Mouse (Mus musculus) lung, postnatal 0 days (tissue): ENCODE measurements around the gene Col5a3. TPM values are rescaled to one million over a fixed set of nuclear protein-coding genes. Genes with fewer than 3 reads are reported as not detected.

Experiments
- ATAC-seq: fragments of 200-750 bp; cut with Nextera tagmentation; 2 replicates; pipeline ENCODE4 v1.8.0; 2017; ENCODE audit warnings: moderate library complexity
- DNase-seq: peaks from one replicate; pipeline ENCODE4 v3.0.0-alpha.2; 2016; ENCODE audit warnings: low spot score
- H3K27ac ChIP-seq: fragments of 300-500 bp; sonication (generic); 2 replicates; pipeline ENCODE4 v1.5.1; 2014; ENCODE audit warnings: antibody characterized with exemption, mild to moderate bottlenecking, low read length, mixed read lengths
- H3K27me3 ChIP-seq: fragments of 300-500 bp; sonication (generic); replicated peaks from 2 replicates; pipeline ENCODE4 v1.6.1; 2014; ENCODE audit warnings: low read length, mixed read lengths; ENCODE audit not compliant: insufficient read depth
- H3K36me3 ChIP-seq: fragments of 300-500 bp; sonication (generic); 2 replicates; pipeline ENCODE4 v1.6.1; 2014; ENCODE audit warnings: low read length, mixed read lengths; ENCODE audit not compliant: insufficient read depth
- H3K4me1 ChIP-seq: fragments of 300-500 bp; sonication (generic); 2 replicates; pipeline ENCODE4 v1.6.1; 2014; ENCODE audit warnings: antibody characterized with exemption, low read depth, low read length, mixed read lengths; ENCODE audit not compliant: insufficient read depth
- H3K4me2 ChIP-seq: fragments of 300-500 bp; sonication (generic); replicated peaks from 2 replicates; pipeline ENCODE4 v1.6.1; 2014; ENCODE audit warnings: low read depth, mild to moderate bottlenecking, low read length, moderate library complexity, mixed read lengths
- H3K4me3 ChIP-seq: fragments of 300-500 bp; sonication (generic); 2 replicates; pipeline ENCODE4 v1.5.1; 2014; ENCODE audit warnings: low read depth, low read length
- H3K9ac ChIP-seq: fragments of 300-500 bp; sonication (generic); replicated peaks from 2 replicates; pipeline ENCODE4 v1.6.1; 2014; ENCODE audit warnings: low read depth, mild to moderate bottlenecking
- H3K9me3 ChIP-seq: fragments of 300-500 bp; sonication (generic); 2 replicates; pipeline ENCODE4 v1.6.1; 2016; ENCODE audit warnings: low read length, mixed read lengths
- CTCF ChIP-seq: IDR thresholded peaks from 2 replicates; pipeline ENCODE4 v1.5.1; 2016; ENCODE audit warnings: antibody characterized with exemption, mild to moderate bottlenecking
- EP300 ChIP-seq: IDR thresholded peaks from 2 replicates; pipeline ENCODE4 v1.6.1; 2016; ENCODE audit warnings: antibody characterized with exemption, mild to moderate bottlenecking, control low read depth
- WGBS: fragments of 180-500 bp; shearing (Covaris S2); extraction: QIAGEN DNeasy Blood & Tissue Kit; methylation state at CpG from one replicate; pipeline ENCODE4 v1.1.7; 2014; 5-methylcytosine and 5-hydroxymethylcytosine counted together
- polyA plus RNA-seq: library from polyadenylated mRNA; unstranded; fragments of >200 nt; fragmentation: Nextera tagmentation; extraction: Ambion mirVana; gene quantifications from 2 replicates; pipeline ENCODE4 v1.2.1, GENCODE M21; 2015

Gene Col5a3
- polyA plus RNA-seq, 1 experiment from 2014 or later: 0.44 TPM

GRCm38 (mm10) chr9:20830901-20831643 is 16.2 kb upstream of the Col5a3 start:
- WGBS: 17% methylated on average over 19 of the region's 19 CpGs
- H3K4me2 ChIP-seq: no peak overlapping the region
- ATAC-seq: peak; percentile 92

GRCm38 (mm10) chr9:20828127-20828526 is 13.3 kb upstream of the Col5a3 start:
- no peak for TF ChIP-seq EP300
- TF ChIP-seq CTCF: no peak
- 97% methylated on average over 1 of the region's 1 CpGs for WGBS

More at GRCm38 (mm10) chr9:20830901-20831643, 16.2 kb upstream of the Col5a3 start:
- TF ChIP-seq EP300: no peak
- TF ChIP-seq CTCF: peak; percentile 98
- DNase-seq: peak; percentile 96
- H3K4me1 ChIP-seq: no peaks in the 10 kb centered on the region
- H3K36me3 ChIP-seq: no peaks in the 10 kb centered on the region
- no peak overlapping the region for H3K27ac ChIP-seq
- H3K9me3 ChIP-seq: no peaks in the 10 kb centered on the region
- H3K27me3 ChIP-seq: 0 out of 2 replicates have a peak, but pooled peaks cover 3% of the 10 kb centered on the region
- no peak overlapping the region for H3K4me3 ChIP-seq
- H3K9ac ChIP-seq: no peak overlapping the region

DNA sequence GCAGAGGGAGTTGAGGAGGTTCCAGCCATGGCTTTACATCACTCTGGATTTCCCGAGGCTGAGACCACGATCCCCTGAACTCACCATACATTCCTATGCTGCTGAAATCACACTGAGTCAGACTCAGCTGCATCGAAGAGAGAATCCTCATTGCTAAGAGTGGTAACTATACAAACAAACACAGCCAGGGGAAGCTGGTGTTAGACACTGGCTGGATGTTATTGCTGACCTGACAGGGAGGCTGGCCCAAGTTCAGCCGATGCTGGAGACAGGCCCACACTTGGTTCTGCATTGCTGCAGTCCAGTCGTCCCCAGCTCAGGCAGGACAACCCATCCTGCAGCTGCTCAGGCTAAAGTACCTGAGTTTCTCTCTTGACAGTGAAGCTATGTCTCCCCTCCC is 10.9 kb upstream of the Col5a3 start:
- ATAC-seq (peak; percentile 14; the same call in 1 of the 2 replicates), DNase-seq (no peak)
- no peaks in the 10 kb centered on the region for H3K9me3 ChIP-seq
- WGBS: 54% methylated on average over 5 of the region's 5 CpGs
- H3K9ac ChIP-seq: no peak overlapping the region
- TF ChIP-seq EP300 (no peak), CTCF (no peak)
- H3K36me3 ChIP-seq: no peaks in the 10 kb centered on the region
- H3K4me2 ChIP-seq: no peak overlapping the region
- H3K4me3 ChIP-seq: no peak overlapping the region
- H3K27ac ChIP-seq: no peak overlapping the region
- 0 out of 2 replicates have a peak, but pooled peaks cover 3% of the 10 kb centered on the region for H3K27me3 ChIP-seq
- no peaks in the 10 kb centered on the region for H3K4me1 ChIP-seq

More at GRCm38 (mm10) chr9:20828127-20828526, 13.3 kb upstream of the Col5a3 start:
- Histone ChIP-seq H3K4me2 (no peak overlapping the region), H3K4me3 (no peak overlapping the region), H3K9ac (no peak overlapping the region), H3K9me3 (no peaks in the 10 kb centered on the region), H3K27me3 (0 out of 2 replicates have a peak, but pooled peaks cover 3% of the 10 kb centered on the region), H3K4me1 (no peaks in the 10 kb centered on the region), H3K36me3 (no peaks in the 10 kb centered on the region), H3K27ac (no peak overlapping the region)
- DNase-seq (no peak), ATAC-seq (no peak)

DNA sequence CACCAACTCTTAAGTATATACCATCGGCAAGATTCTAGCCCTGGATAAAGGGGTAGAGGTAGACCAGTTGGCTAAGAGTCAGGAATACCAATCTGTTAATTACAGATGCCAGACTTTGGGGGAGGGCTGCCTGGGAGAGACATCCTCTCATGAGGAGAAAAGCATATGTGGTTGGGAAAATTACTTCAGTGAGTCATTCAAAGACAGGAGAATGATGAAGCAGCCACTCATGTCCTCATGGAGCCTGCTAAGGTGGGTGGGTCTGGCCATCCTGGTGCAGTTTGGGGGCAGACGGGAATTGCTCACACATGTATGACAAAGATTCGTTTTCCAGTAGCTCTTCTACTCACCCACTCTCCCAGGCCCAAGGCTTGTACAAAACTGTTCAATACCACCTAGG is 8.0 kb upstream of the Col5a3 start:
- no peaks in the 10 kb centered on the region for H3K9me3 ChIP-seq
- H3K4me3 ChIP-seq: no peak overlapping the region
- H3K4me2 ChIP-seq: no peak overlapping the region
- no peak overlapping the region for H3K27ac ChIP-seq
- ATAC-seq: no peak
- no peaks in the 10 kb centered on the region for H3K4me1 ChIP-seq
- H3K9ac ChIP-seq: no peak overlapping the region
- no peaks in the 10 kb centered on the region for H3K36me3 ChIP-seq
- TF ChIP-seq EP300: no peak
- TF ChIP-seq CTCF: no peak
- DNase-seq: no peak
- WGBS: 78% methylated on average over 3 of the region's 3 CpGs
- H3K27me3 ChIP-seq: no peaks in the 10 kb centered on the region

GRCm38 (mm10) chr9:20820001-20820400 is 5.1 kb upstream of the Col5a3 start:
- ATAC-seq (no peak), DNase-seq (no peak)
- Histone ChIP-seq H3K4me3 (no peak overlapping the region), H3K36me3 (no peaks in the 10 kb centered on the region), H3K4me2 (no peak overlapping the region), H3K4me1 (no peaks in the 10 kb centered on the region), H3K9me3 (no peaks in the 10 kb centered on the region), H3K27me3 (no peaks in the 10 kb centered on the region), H3K27ac (no peak overlapping the region), H3K9ac (no peak overlapping the region)
- WGBS: 79% methylated on average over 5 of the region's 5 CpGs
- TF ChIP-seq CTCF (no peak), EP300 (no peak)

- no peak within 1 kb of the TSS for H3K4me2 ChIP-seq
- H3K4me3 ChIP-seq: no peak within 1 kb of the TSS
- no peak for ATAC-seq
- peaks cover 3% of the 10 kb centered on the region; the same call in 1 of the 2 replicates for H3K4me1 ChIP-seq
- no peaks in the 10 kb centered on the region for H3K27me3 ChIP-seq
- H3K36me3 ChIP-seq: no peaks in the 10 kb centered on the region
- no peak within 1 kb of the TSS for H3K9ac ChIP-seq
- 69% methylated on average over 6 of the region's 6 CpGs for WGBS
- TF ChIP-seq CTCF: no peak
- no peak for DNase-seq
- no peaks in the 10 kb centered on the region for H3K9me3 ChIP-seq
- no peak within 1 kb of the TSS for H3K27ac ChIP-seq
These were observed 3.4 kb upstream of the Col5a3 start, which contains the start of gene Rdh8 for GRCm38 (mm10) chr9:20818236-20818635. Gene Rdh8, plus strand, starts transcription at chr9:20818503.
